Mouse (Mus musculus) heart, postnatal 0 days (tissue): ENCODE data around the gene Abhd17c. TPM values are rescaled to one million over a fixed set of nuclear protein-coding genes. Genes with fewer than 3 reads are reported as not detected.
"Not testable (repeated sequence)": the region's sequence is repeated elsewhere in the genome, so short reads cannot be mapped to it uniquely, and the experiment has no call there.

Experiments used
- ATAC-seq: fragments of 200-750 bp; cut with Nextera tagmentation; 2 replicates; pipeline ENCODE4 v1.8.0; 2017; ENCODE audit warnings: low read depth, moderate number of reproducible peaks, moderate library complexity; ENCODE audit not compliant: insufficient read depth
- DNase-seq: peaks from one replicate; pipeline ENCODE4 v3.0.0-alpha.2; 2016; ENCODE audit warnings: low spot score
- H3K27ac ChIP-seq: fragments of 300-500 bp; sonication (generic); 2 replicates; pipeline ENCODE4 v1.5.1; 2014; ENCODE audit warnings: low read depth, mild to moderate bottlenecking
- H3K27me3 ChIP-seq: fragments of 300-500 bp; sonication (generic); 2 replicates; pipeline ENCODE4 v1.6.1; 2014; ENCODE audit warnings: low read length, mixed read lengths; ENCODE audit not compliant: control insufficient read depth, insufficient read depth
- H3K36me3 ChIP-seq: fragments of 300-500 bp; sonication (generic); replicated peaks from 2 replicates; pipeline ENCODE4 v1.6.1; 2014; ENCODE audit warnings: low read length, mixed read lengths; ENCODE audit not compliant: control insufficient read depth, insufficient read depth
- H3K4me1 ChIP-seq: fragments of 300-500 bp; sonication (generic); 2 replicates; pipeline ENCODE4 v1.6.1; 2014; ENCODE audit warnings: antibody characterized with exemption; ENCODE audit not compliant: control insufficient read depth, insufficient read depth
- H3K4me2 ChIP-seq: fragments of 300-500 bp; sonication (generic); 2 replicates; pipeline ENCODE4 v1.6.1; 2014; ENCODE audit warnings: low read depth, mild to moderate bottlenecking, low read length, moderate library complexity
- H3K4me3 ChIP-seq: fragments of 300-500 bp; sonication (generic); 2 replicates; pipeline ENCODE4 v1.5.1; 2014; ENCODE audit warnings: low read depth, low read length
- H3K9ac ChIP-seq: fragments of 300-500 bp; sonication (generic); replicated peaks from 2 replicates; pipeline ENCODE4 v1.6.1; 2014; ENCODE audit warnings: low read depth, low read length, mixed read lengths
- H3K9me3 ChIP-seq: fragments of 300-500 bp; sonication (generic); replicated peaks from 2 replicates; pipeline ENCODE4 v1.6.1; 2016; ENCODE audit warnings: low read length; ENCODE audit not compliant: control insufficient read depth
- CTCF ChIP-seq: IDR thresholded peaks from 2 replicates; pipeline ENCODE4 v1.5.1; 2016; ENCODE audit warnings: antibody characterized with exemption, control low read depth, low read depth
- EP300 ChIP-seq: IDR thresholded peaks from 2 replicates; pipeline ENCODE4 v1.6.1; 2016; ENCODE audit warnings: antibody characterized with exemption, low read depth
- WGBS: fragments of 180-500 bp; shearing (Covaris S2); extraction: QIAGEN DNeasy Blood & Tissue Kit; methylation state at CpG from one replicate; pipeline ENCODE4 v1.1.7; 2014; 5-methylcytosine and 5-hydroxymethylcytosine counted together
- polyA plus RNA-seq: library from polyadenylated mRNA; unstranded; fragments of >200 nt; fragmentation: Nextera tagmentation; extraction: Ambion mirVana; gene quantifications from 2 replicates; pipeline ENCODE4 v1.2.1, GENCODE M21; 2015
- total RNA-seq: library from RNA; depleted of rRNA; stranded (reverse); fragments of >200 nt; gene quantifications from 2 replicates; pipeline ENCODE4 v1.2.3, GENCODE M21; 2014; ENCODE audit warnings: low replicate concordance

The Abhd17c gene
- total and polyA plus RNA-seq, 2 experiments from 2014 or later = 45.3 to 76.1 TPM

DNA sequence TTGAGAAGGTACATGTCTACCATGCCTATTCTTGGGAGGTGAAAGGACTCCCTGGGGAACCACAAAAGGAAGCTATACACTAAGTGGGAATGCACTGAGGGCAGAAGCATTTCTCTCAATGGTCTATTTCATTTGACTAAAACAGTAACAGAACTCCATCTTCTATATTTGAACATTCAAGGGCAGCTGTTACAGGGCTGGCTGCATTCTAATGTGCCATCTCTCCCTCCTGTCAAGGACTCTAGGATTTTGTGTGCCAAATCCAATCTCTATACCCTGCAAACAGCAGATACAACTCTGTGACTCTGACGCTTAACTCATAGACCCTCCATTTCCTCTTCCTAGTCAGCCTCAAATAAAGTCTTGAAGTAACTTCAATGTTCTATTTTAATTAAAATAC lies 26.0 kb downstream of the Abhd17c start:
- Histone ChIP-seq H3K4me1 (peaks cover 78% of the 10 kb centered on the region), H3K27ac (peak overlapping the region; percentile 59), H3K36me3 (no peaks in the 10 kb centered on the region), H3K9me3 (no peaks in the 10 kb centered on the region), H3K4me2 (no peak overlapping the region), H3K4me3 (no peak overlapping the region), H3K9ac (no peak overlapping the region), H3K27me3 (no peaks in the 10 kb centered on the region)
- 56% methylated on average over 1 of the region's 1 CpGs for WGBS
- DNase-seq = no peak
- TF ChIP-seq CTCF (no peak), EP300 (no peak)
- no peak for ATAC-seq

- not testable (repeated sequence) for ATAC-seq, H3K27me3 ChIP-seq, H3K36me3 ChIP-seq, H3K4me2 ChIP-seq, H3K4me3 ChIP-seq, H3K9me3 ChIP-seq, H3K9ac ChIP-seq, DNase-seq, H3K27ac ChIP-seq
- 87% methylated on average over 3 of the region's 4 CpGs for whole genome bisulfite sequencing
- H3K4me1 ChIP-seq = peaks cover 85% of the 10 kb centered on the region
Observed at GRCm38 (mm10) chr7:84123651-84124050, 28.0 kb downstream of the Abhd17c start.

GRCm38 (mm10) chr7:84121778-84122177 lies 29.9 kb downstream of the Abhd17c start:
- WGBS = 32% methylated on average over 3 of the region's 3 CpGs
- H3K9ac ChIP-seq = no peak overlapping the region
- H3K4me3 ChIP-seq = no peak overlapping the region
- TF ChIP-seq EP300 (no peak), CTCF (no peak)
- no peak overlapping the region for H3K4me2 ChIP-seq
- H3K27me3 ChIP-seq = no peaks in the 10 kb centered on the region
- peak overlapping the region; percentile 16 for H3K27ac ChIP-seq
- ATAC-seq (no peak), DNase-seq (no peak)
- no peaks in the 10 kb centered on the region for H3K36me3 ChIP-seq
- no peaks in the 10 kb centered on the region for H3K9me3 ChIP-seq
- H3K4me1 ChIP-seq = peaks cover 81% of the 10 kb centered on the region

GRCm38 (mm10) chr7:84120142-84120760 lies 31.4 kb downstream of the Abhd17c start:
- no peak for DNase-seq

DNA sequence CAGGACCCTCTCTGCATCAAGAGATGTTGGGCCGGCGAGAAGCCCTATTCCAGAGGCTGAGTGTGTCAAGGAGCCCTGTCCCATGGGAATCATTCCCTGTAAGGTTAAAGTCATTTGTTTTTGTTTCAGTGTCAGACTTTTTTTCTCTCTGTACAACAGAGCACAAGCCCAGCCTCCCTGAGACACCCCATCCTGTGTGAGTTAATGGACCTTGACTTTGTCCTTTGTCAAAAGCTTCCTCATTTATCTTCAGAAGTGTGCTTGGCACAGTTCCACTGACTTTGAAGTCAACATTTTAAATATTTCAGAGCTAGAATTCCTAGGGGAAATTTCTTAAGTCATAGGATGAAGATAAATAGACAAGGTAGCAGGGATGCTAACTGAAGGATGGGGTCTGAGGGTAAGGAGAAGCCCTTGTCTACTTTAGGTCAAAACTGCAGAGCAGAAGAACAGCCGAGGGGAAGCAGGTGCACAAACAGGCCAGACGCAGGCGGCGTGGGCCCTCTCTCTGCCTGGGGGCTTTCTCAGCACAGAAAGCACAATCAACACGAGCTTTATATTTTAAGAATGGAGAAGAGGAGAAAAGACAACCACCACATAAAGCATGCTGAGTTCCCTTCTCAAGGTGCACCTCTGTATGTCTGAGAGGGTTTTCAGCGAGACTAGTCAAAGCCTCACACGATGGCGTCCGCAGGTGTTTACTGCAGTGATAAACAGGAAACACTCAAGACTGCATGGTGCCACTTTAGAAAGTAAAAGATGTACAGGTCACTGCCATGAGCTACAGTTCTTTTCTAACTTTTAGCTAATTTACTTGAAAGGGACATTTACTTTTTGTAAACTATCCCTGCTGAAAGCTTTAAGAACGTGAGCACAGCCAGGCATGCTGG lies 32.2 kb downstream of the Abhd17c start:
- Histone ChIP-seq H3K27ac (peak overlapping the region; percentile 65; the same call in 1 of the 2 replicates), H3K4me1 (peaks cover 64% of the 10 kb centered on the region), H3K4me2 (no peak overlapping the region), H3K9ac (no peak overlapping the region), H3K36me3 (no peaks in the 10 kb centered on the region), H3K27me3 (no peaks in the 10 kb centered on the region), H3K9me3 (no peaks in the 10 kb centered on the region), H3K4me3 (no peak overlapping the region)
- ATAC-seq (no peak), DNase-seq (no peak)
- TF ChIP-seq CTCF = no peak
- TF ChIP-seq EP300 = no peak
- WGBS = 49% methylated on average over 12 of the region's 12 CpGs

More at GRCm38 (mm10) chr7:84120142-84120760, 31.4 kb downstream of the Abhd17c start:
- no peak for ATAC-seq
- Histone ChIP-seq H3K4me1 (peaks cover 66% of the 10 kb centered on the region), H3K36me3 (no peaks in the 10 kb centered on the region), H3K4me3 (no peak overlapping the region), H3K27me3 (no peaks in the 10 kb centered on the region), H3K27ac (peak overlapping the region; percentile 65), H3K4me2 (no peak overlapping the region), H3K9ac (no peak overlapping the region), H3K9me3 (no peaks in the 10 kb centered on the region)
- 61% methylated on average over 5 of the region's 5 CpGs for whole genome bisulfite sequencing
- TF ChIP-seq CTCF (no peak), EP300 (no peak)
